Mouse (Mus musculus): Measurements from ENCODE around the gene Zfp524.

Zfp524 gene

GRCm38 (mm10) chr7:5051193-5052192, 37.3 kb downstream of the Zfp524 start, which contains the start of gene Zfp580:
Zfp580 (plus strand) TSS chr7:5051538.
- peak; percentile 68 for DNase-seq (ENCODE audit: low spot score)

DNA sequence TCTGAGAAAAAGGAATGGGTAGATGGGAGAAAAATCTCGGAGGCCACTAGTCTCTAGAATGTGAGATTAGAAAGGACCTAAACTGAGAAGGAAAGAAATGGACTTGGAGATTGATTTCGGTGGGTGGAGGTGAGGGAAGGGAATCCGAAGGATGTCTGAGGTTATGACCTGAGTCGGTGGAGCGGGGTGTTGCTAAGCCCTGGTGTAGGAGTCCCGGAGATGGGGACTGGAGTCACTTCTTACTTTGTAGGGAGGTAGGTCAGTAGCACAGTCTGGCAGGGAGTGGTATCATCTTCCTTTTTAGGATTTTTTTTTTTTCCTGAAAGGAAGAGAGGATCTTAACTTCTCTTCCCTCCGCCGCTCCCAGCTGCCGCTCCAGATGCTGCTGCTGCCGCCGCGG, 38.2 kb downstream of the Zfp524 start:
- DNase-seq (ENCODE audit: low spot score), result no peak

DNA sequence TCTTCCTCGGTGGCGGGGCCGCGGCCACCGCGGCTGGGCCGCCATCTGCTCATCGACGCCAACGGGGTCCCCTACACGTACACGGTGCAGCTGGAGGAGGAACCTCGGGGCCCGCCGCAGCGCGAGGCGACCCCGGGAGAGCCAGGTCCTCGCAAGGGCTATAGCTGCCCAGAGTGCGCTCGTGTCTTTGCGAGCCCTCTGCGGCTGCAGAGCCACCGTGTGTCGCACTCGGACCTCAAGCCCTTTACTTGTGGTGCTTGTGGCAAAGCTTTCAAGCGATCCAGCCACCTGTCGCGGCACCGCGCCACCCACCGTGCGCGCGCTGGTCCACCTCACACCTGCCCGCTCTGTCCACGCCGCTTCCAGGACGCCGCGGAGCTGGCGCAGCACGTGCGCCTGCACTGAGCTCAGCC, 38.7 kb downstream of the Zfp524 start:
- no peak for DNase-seq (ENCODE audit: low spot score)

- no peak for DNase-seq (ENCODE audit: low spot score)
Observed at GRCm38 (mm10) chr7:5053456-5054179, 39.4 kb downstream of the Zfp524 start.

DNA sequence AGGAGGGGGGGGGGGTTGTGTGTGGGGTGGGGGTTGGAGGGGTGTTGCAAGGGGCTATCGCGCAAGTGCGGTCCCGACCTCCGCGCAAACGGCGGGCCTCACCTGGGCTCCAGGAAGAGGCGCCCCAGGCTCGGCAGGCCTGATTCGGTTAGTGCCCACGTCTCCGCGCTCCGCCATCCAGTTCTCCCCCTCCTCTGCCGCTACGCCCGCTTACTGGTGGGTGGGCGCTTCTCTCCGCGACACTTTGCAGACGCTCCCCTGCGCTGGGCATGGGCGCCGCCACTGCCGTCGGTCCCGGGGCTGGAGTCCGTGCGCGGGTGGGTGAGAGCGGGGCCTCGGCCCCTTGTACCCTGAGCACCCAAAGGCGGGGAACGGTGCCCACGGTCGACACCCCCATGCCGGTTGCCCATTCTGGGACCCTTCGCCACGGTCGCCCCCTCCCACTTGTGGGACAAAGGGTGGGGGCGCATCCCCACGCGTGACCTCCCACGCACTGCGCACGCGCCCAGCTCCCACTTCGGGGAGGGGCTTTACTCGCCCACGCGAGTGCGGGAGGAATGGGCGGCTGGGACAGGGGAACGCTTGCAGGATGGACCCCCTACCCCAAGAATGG, 42.5 kb downstream of the Zfp524 start:
- no peak for DNase-seq (ENCODE audit: low spot score)

DNA sequence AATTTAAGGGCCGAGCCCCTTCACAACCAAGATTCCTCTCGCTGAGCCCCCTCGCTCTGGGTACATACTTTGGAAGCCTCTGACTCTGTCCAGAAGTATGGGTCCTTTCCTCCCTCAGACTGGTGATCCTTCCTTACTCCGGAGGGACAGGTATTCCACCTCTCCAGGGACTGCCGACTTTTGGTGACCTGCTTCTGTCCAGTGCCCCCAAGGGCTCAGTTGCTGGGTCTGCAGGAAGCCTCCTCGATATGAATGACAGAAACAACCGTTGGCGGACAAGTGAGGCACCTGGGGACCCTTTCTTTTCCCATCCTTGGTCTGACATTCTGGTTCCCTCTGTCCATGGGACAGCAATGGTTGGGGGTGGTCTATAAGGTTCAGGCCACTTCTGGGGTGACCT, 43.2 kb downstream of the Zfp524 start:
- DNase-seq (ENCODE audit: low spot score), result no peak

- no peak for DNase-seq (ENCODE audit: low spot score)
Observed at GRCm38 (mm10) chr7:5057804-5058203, 43.6 kb downstream of the Zfp524 start.

- no peak for DNase-seq (ENCODE audit: low spot score)
Observed at GRCm38 (mm10) chr7:5058631-5059030, 44.4 kb downstream of the Zfp524 start.

DNA sequence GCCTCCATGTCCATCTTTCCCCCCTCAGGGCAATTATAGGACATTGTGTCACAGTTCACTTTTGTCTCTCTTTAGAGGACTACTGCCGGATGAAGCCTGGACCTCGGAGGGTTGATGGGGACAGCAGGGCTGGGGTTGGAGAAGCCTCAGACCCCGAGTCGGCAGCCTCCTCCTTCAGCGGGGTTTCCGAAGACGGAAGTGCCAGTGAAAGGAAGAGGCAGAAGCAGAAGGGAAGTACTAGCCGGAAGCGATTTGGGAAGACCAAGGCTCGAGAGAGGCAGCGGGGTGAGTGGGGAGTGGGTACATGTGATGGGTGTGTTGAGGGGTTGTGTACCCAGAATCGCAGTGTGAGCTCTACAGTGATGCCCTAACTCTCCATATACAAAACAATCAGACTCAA, 45.2 kb downstream of the Zfp524 start:
- DNase-seq (ENCODE audit: low spot score), result no peak

DNA sequence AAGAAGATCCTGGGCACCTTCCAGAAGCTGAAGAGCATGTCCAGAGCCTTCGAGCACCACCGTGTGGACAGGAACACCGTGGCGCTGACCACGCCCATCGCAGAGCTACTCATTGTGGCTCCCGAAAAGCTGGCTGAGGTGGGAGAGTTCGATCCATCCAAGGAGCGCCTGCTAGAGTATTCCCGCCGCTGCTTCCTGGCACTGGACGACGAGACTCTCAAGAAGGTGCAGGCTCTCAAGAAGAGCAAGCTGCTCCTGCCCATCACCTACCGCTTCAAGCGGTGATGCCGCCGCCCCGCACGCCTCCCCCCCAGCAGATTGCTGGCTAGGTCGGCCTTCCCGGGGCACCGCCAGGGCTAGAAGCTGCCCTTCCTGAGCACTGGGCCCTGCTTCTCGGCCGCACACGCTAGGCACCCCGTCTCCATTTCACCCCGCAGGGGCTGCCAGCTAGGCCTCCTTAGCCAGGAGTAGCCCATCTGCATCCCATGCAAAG, 46.1 kb downstream of the Zfp524 start:
- DNase-seq (ENCODE audit: low spot score), result peak; percentile 73

GRCm38 (mm10) chr7:5060944-5061773, 46.9 kb downstream of the Zfp524 start:
- DNase-seq (ENCODE audit: low spot score), result peak; percentile 97

DNA sequence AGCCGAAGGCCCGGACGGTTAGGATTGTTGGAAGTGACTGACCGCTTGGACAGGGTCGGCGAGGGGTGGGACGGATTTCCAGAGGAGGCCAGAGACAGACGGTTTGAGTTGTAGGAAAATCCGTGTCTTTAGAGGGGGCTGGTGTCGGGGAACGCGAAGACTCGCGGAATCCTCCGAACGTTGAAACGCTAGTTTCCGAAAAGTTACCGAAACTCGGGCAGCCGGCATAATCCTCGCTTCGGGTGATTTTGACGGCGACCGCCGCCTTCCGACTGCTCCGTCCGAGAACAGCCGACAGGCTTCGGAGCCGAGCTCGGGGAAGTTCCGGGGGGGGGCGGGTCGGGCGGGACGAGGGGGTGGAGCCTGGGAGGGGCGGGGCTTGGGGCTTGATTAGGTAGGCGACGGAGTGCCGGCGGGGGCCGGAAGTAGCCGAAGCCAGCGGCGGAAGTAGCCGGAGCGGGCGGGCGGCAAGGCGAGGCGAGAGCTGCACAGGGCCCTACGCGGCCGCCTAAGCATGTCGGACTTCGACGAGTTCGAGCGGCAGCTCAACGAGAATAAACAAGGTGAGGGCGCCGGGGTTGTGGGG, 47.7 kb downstream of the Zfp524 start, which contains the start of gene U2af2:
Gene U2af2, plus strand, starts transcription at position 370 of the 586 bp plus-strand sequence.
- peak; percentile 97 for DNase-seq (ENCODE audit: low spot score)

DNA sequence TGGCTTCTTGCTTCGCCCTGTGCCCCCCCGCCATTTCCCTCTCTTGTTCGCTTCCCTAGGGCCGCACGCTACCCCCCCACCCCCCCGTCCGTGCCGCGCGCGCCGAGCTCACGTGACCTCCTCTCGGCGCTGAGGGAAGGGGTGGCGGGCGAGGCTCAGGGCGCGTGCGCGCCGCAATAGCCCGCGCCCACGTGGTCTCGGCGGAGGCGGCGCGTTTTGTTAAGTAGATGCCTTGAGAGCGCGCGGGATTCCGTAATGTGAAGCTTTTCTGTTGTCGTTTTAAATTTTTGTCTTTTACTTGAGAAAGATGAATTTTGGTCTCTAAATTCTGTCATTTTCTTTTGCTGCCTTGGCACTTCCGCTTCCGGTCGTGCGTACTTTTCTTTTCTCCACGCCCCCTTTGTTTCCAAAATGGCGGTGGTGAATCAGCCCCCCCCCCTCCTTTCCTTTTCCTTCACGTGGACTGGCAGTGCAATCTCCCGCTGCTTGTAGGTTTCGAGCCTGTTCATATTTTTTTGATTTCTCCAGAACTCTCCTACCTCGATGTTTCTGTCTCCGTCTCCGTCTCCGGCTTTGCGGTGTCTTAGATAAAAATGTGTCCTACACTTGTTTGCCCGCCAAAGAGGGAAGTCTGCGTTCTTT, 48.3 kb downstream of the Zfp524 start:
- DNase-seq (ENCODE audit: low spot score), result peak; percentile 91

- no peak for DNase-seq (ENCODE audit: low spot score)
Observed at GRCm38 (mm10) chr7:5064886-5065285, 50.7 kb downstream of the Zfp524 start.
